Mouse (Mus musculus) embryonic fibroblast, embryonic 13.5 days (primary cell): ENCODE data around the gene Tex12.
A peak's percentile ranks its signal among the peaks of the same experiment; 100 is the strongest.

Experiments used
- CTCF ChIP-seq: IDR thresholded peaks from 2 replicates; pipeline ENCODE4 v1.5.1; 2011; ENCODE audit warnings: mild to moderate bottlenecking, control low read depth, low read length, moderate library complexity, borderline replicate concordance; ENCODE audit not compliant: insufficient read depth
- POLR2A ChIP-seq: IDR thresholded peaks from 2 replicates; pipeline ENCODE4 v1.6.1; 2011; ENCODE audit warnings: low read depth, mild to moderate bottlenecking, control low read depth, low read length, moderate library complexity

GRCm38 (mm10) chr9:50518781-50519180 lies 42.3 kb downstream of the Tex12 start:
- TF ChIP-seq CTCF (peak; percentile 19; the same call in 1 of the 2 replicates), POLR2A (no peak)
